ENCODE assay signal across 11 mouse cellular contexts in the genomic region with DNA sequence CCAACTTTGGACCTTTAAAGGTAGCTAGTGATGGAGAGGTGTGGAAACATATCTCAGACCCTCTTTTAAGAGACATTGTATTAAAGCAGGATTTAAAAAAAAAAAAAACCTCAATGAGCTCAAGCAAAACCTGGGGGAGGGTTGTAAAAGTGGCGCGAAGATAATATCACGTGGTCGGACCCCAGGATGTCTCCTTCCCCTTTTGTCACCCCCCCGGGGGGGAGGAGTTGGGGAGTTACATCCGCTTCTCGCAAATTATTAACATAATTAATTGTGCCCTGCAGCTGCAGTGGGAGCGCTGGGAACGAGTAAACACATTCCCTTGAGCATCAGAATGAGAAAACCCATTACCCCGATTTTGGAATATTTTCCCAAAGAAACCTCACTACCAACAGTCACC. TPM values are rescaled to one million over a fixed set of nuclear protein-coding genes. Genes with fewer than 3 reads are reported as not detected.
A peak's percentile ranks its signal among the peaks of the same experiment; 100 is the strongest.
DNase-seq lines count a peak whose midpoint lies in the region; ATAC-seq and TF ChIP-seq lines count a peak whose summit lies in the region.
"Had no signal": no experiment of that assay in that cellular context is flagged by ENCODE, and none has a peak within 500 bp of the region (broad histone marks: within the 10 kb centered on the region; RNA-seq: fewer than 3 reads in every experiment).

No protein-coding gene starts in this region.

- H3K36me3 ChIP-seq in hindbrain, postnatal 0 days (ENCODE audit: insufficient read depth, low read length) = no peaks in the 10 kb centered on the region
- no peaks in the 10 kb centered on the region for H3K36me3 ChIP-seq in hindbrain, embryonic 12.5 days
- peaks cover 17% of the 10 kb centered on the region for H3K36me3 ChIP-seq in ES-Bruce4 (ENCODE audit: control insufficient read depth, insufficient read depth, low read length, poor library complexity, severe bottlenecking)
- no peaks in the 10 kb centered on the region for H3K36me3 ChIP-seq in liver, embryonic 11.5 days (ENCODE audit: control insufficient read depth, insufficient read depth, low read length)
- H3K36me3 ChIP-seq: hindbrain, embryonic 15.5 days had no signal

- WGBS in hindbrain, postnatal 0 days = 32% methylated on average over 10 of the region's 10 CpGs
- 17% methylated on average over 10 of the region's 10 CpGs for WGBS in hindbrain, embryonic 12.5 days
- WGBS in liver, embryonic 11.5 days = 11% methylated on average over 10 of the region's 10 CpGs

- no peak for TF ChIP-seq CTCF in hindbrain, postnatal 0 days (IDR thresholded peaks at IDR 0.05; ENCODE audit: low read depth)
- TF ChIP-seq CTCF in ES-Bruce4 (IDR thresholded peaks at IDR 0.05; ENCODE audit: low read depth, low read length) = no peak

- no peak for DNase-seq in hindbrain, postnatal 0 days (ENCODE audit: low spot score)
- peak; percentile 43 for DNase-seq in CD4-positive, CD25-positive, alpha-beta regulatory T cell, adult 2 months (ENCODE audit: low read depth, low spot score)
- no peak for DNase-seq in liver, embryonic 11.5 days (ENCODE audit: low spot score)
- DNase-seq in cerebellum, adult 11 months = no peak
- DNase-seq in urinary bladder, postnatal 25 days (ENCODE audit: low spot score) = no peak
- DNase-seq: cerebellum, adult 9-10 months; lung, adult 2 months; right cerebral cortex, postnatal 14 days had no signal

- no peak for ATAC-seq in hindbrain, postnatal 0 days
- ATAC-seq in hindbrain, embryonic 12.5 days (ENCODE audit: low FRiP score) = no peak
- ATAC-seq in liver, embryonic 11.5 days (replicated peaks; ENCODE audit: low FRiP score) = no peak

- TF ChIP-seq EP300 in ES-Bruce4 (IDR thresholded peaks at IDR 0.05; ENCODE audit: insufficient read depth, low read depth, low read length) = peak; percentile 95

- TF ChIP-seq POLR2A in ES-Bruce4 (IDR thresholded peaks at IDR 0.05; ENCODE audit: insufficient read depth, low read length) = no peak

- H3K27me3 ChIP-seq in hindbrain, postnatal 0 days (ENCODE audit: insufficient read depth, low read length) = no peaks in the 10 kb centered on the region
- peaks cover 14% of the 10 kb centered on the region for H3K27me3 ChIP-seq in hindbrain, embryonic 12.5 days
- no peaks in the 10 kb centered on the region for H3K27me3 ChIP-seq in ES-Bruce4 (ENCODE audit: control insufficient read depth, insufficient read depth, low read length, poor library complexity, severe bottlenecking)
- H3K27me3 ChIP-seq in liver, embryonic 11.5 days (replicated peaks; ENCODE audit: control insufficient read depth, insufficient read depth, low read length) = peaks cover 28% of the 10 kb centered on the region

- peak overlapping the region; percentile 82; the same call in 1 of the 2 replicates for H3K4me2 ChIP-seq in hindbrain, postnatal 0 days (ENCODE audit: low read depth, low read length)
- no peak overlapping the region for H3K4me2 ChIP-seq in hindbrain, embryonic 12.5 days (replicated peaks)
- peak overlapping the region; percentile 9; the same call in 1 of the 2 replicates for H3K4me2 ChIP-seq in liver, embryonic 11.5 days
- H3K4me2 ChIP-seq: hindbrain, embryonic 15.5 days had no signal

- no peaks in the 10 kb centered on the region for H3K9me3 ChIP-seq in hindbrain, postnatal 0 days (ENCODE audit: low read length)
- no peaks in the 10 kb centered on the region for H3K9me3 ChIP-seq in hindbrain, embryonic 12.5 days (replicated peaks)
- no peaks in the 10 kb centered on the region for H3K9me3 ChIP-seq in ES-Bruce4 (replicated peaks; ENCODE audit: control insufficient read depth, insufficient read depth, low read length, poor library complexity, severe bottlenecking)
- no peaks in the 10 kb centered on the region for H3K9me3 ChIP-seq in liver, embryonic 11.5 days (ENCODE audit: control insufficient read depth, low read length)
- H3K9me3 ChIP-seq: hindbrain, embryonic 15.5 days had no signal

- H3K4me1 ChIP-seq in hindbrain, postnatal 0 days (ENCODE audit: insufficient read depth, low read length) = no peaks in the 10 kb centered on the region
- H3K4me1 ChIP-seq in hindbrain, embryonic 12.5 days = no peaks in the 10 kb centered on the region
- peaks cover 1% of the 10 kb centered on the region for H3K4me1 ChIP-seq in ES-Bruce4 (ENCODE audit: control insufficient read depth, insufficient read depth, low read length)
- no peaks in the 10 kb centered on the region for H3K4me1 ChIP-seq in liver, embryonic 11.5 days (replicated peaks; ENCODE audit: control insufficient read depth, insufficient read depth, low read length)

- no peak overlapping the region for H3K27ac ChIP-seq in hindbrain, postnatal 0 days
- H3K27ac ChIP-seq in hindbrain, embryonic 12.5 days = no peak overlapping the region
- H3K27ac ChIP-seq in ES-Bruce4 (ENCODE audit: insufficient read depth, low read length) = peak overlapping the region; percentile 92
- H3K27ac ChIP-seq in liver, embryonic 11.5 days (ENCODE audit: low read depth, low read length) = no peak overlapping the region
- H3K27ac ChIP-seq: hindbrain, embryonic 15.5 days had no signal

- H3K4me3 ChIP-seq in hindbrain, postnatal 0 days (ENCODE audit: low read length) = no peak overlapping the region
- H3K4me3 ChIP-seq in hindbrain, embryonic 12.5 days = no peak overlapping the region
- no peak overlapping the region for H3K4me3 ChIP-seq in ES-Bruce4 (ENCODE audit: low read depth, low read length)
- H3K4me3 ChIP-seq in liver, embryonic 11.5 days (ENCODE audit: low read depth, low read length) = no peak overlapping the region
- H3K4me3 ChIP-seq: hindbrain, embryonic 15.5 days had no signal

- no peak overlapping the region for H3K9ac ChIP-seq in hindbrain, postnatal 0 days (replicated peaks; ENCODE audit: low read length)
- no peak overlapping the region for H3K9ac ChIP-seq in hindbrain, embryonic 12.5 days
- H3K9ac ChIP-seq in ES-Bruce4 (ENCODE audit: low read depth, poor library complexity, severe bottlenecking) = peak overlapping the region; percentile 56; the same call in 1 of the 2 replicates
- H3K9ac ChIP-seq in liver, embryonic 11.5 days (ENCODE audit: low read depth, low read length) = no peak overlapping the region
- H3K9ac ChIP-seq: hindbrain, embryonic 15.5 days had no signal

RNA-seq across cellular contexts. Expression of gene Ccdc160, which starts 45.1 kb away (rescaled TPM):
- 1.7 and 3.0 TPM in 2 replicates for total RNA-seq in hindbrain, postnatal 0 days (2014; rRNA removed)
- polyA plus RNA-seq in hindbrain, postnatal 0 days (2015; fragmentation: Nextera tagmentation; extraction: Ambion mirVana) = 5.5 and 5.8 TPM in 2 replicates
- polyA plus RNA-seq in hindbrain, embryonic 12.5 days (2016; fragmentation: Nextera tagmentation; extraction: Ambion mirVana) = 4.1 and 4.6 TPM in 2 replicates
- 4.3 and 6.0 TPM in 2 replicates for polyA plus RNA-seq in ES-Bruce4 (2011; ENCODE audit: insufficient read depth, insufficient read length, low read depth, missing spikeins)
- polyA plus RNA-seq in liver, embryonic 11.5 days (2014; fragmentation: Nextera tagmentation; extraction: Ambion mirVana) = 0.69 and 0.92 TPM in 2 replicates
